Mouse (Mus musculus) heart, adult 2 months (tissue): ENCODE measurements around the gene Ipo4. TPM values are rescaled to one million over a fixed set of nuclear protein-coding genes. Genes with fewer than 3 reads are reported as not detected.

ENCODE experiments used
- DNase-seq, 2 experiments: peaks; one replicate each; pipeline ENCODE4 v3.0.0; 2021
- H3K27ac ChIP-seq: fragments of 200-600 bp; 2 replicates; pipeline ENCODE4 v1.8.1; 2022
- H3K27me3 ChIP-seq: fragments of 200-500 bp; 2 replicates; pipeline ENCODE4 v1.6.1; 2012; ENCODE audit warnings: mild to moderate bottlenecking, low read length, inconsistent platforms, mixed read lengths; ENCODE audit not compliant: control insufficient read depth, insufficient read depth
- H3K36me3 ChIP-seq: fragments of 200-500 bp; 2 replicates; pipeline ENCODE4 v1.6.1; 2012; ENCODE audit warnings: low read length, inconsistent platforms; ENCODE audit not compliant: control insufficient read depth, insufficient read depth
- H3K4me1 ChIP-seq: fragments of 200-500 bp; 2 replicates; pipeline ENCODE4 v1.6.1; 2011; ENCODE audit warnings: low read length; ENCODE audit not compliant: control insufficient read depth, insufficient read depth
- H3K4me3 ChIP-seq: fragments of 200-600 bp; 2 replicates; pipeline ENCODE4 v1.8.1; 2022
- H3K79me2 ChIP-seq: fragments of 200-500 bp; replicated peaks from 2 replicates; pipeline ENCODE4 v1.6.1; 2012; ENCODE audit warnings: mild to moderate bottlenecking, inconsistent platforms, low read length, moderate library complexity, mixed read lengths; ENCODE audit not compliant: control insufficient read depth, insufficient read depth
- H3K9ac ChIP-seq: fragments of 200-500 bp; 2 replicates; pipeline ENCODE4 v1.6.1; 2012; ENCODE audit warnings: low read depth, mild to moderate bottlenecking, control low read depth, inconsistent platforms, low read length, mixed read lengths
- CTCF ChIP-seq: fragments of 200-600 bp; IDR thresholded peaks from 2 replicates; pipeline ENCODE4 v1.8.1; 2022; ENCODE audit warnings: antibody characterized with exemption, mild to moderate bottlenecking, moderate library complexity
- EP300 ChIP-seq: fragments of 200-500 bp; IDR thresholded peaks from 2 replicates; pipeline ENCODE4 v1.6.1; 2011; ENCODE audit warnings: low read depth, low read length, control low read depth; ENCODE audit not compliant: insufficient read depth
- POLR2A ChIP-seq: fragments of 200-500 bp; IDR thresholded peaks from 2 replicates; pipeline ENCODE4 v1.6.1; 2011; ENCODE audit warnings: mild to moderate bottlenecking, low read depth, low read length, control low read depth; ENCODE audit not compliant: insufficient read depth
- WGBS: fragments of 180-500 bp; shearing (Covaris S2); methylation state at CpG from one replicate; pipeline ENCODE4 v1.1.7; 2018; 5-methylcytosine and 5-hydroxymethylcytosine counted together
- intact Hi-C: fragments of 180-260 bp; cut with DNase I; formaldehyde crosslinking; loops from one replicate; pipeline ENCODE4 v1.15.1; 2025
- polyA plus RNA-seq: library from polyadenylated mRNA; depleted of rRNA; stranded (reverse); fragments of >200 nt; gene quantifications from 2 replicates; pipeline ENCODE4 v1.2.3, GENCODE M21; 2012
- total RNA-seq, 2 experiments: library from RNA; stranded (reverse); gene quantifications; 2 replicates each; pipeline ENCODE4 v1.2.3; 2021

The Ipo4 gene
- total and polyA plus RNA-seq, 3 experiments = 51.3 to 68.2 (median 64.1) TPM

- peak; percentile 93 to 95 for DNase-seq
- H3K9ac ChIP-seq = peak within 1 kb of the TSS; percentile 92
- peak within 1 kb of the TSS; percentile 80 for H3K4me3 ChIP-seq
- peaks cover 2% of the 10 kb centered on the region; the same call in 1 of the 2 replicates for H3K4me1 ChIP-seq
- H3K79me2 ChIP-seq = peaks cover 2% of the 10 kb centered on the region; the same call in 1 of the 2 replicates
- intact Hi-C loops = loop anchor here (5.0 to 10.0 kb wide), 2 partner anchors 35 to 213 kb away; partner anchors contain the start of genes Cbln3, Gm49378, Ipo4 and Khnyn
- peak; percentile 15; the same call in 1 of the 2 replicates for TF ChIP-seq CTCF
- TF ChIP-seq EP300 = no peak; the same call in 1 of the 2 replicates
- peak; percentile 83 for TF ChIP-seq POLR2A
- under 1% methylated on average over 38 of the region's 38 CpGs for WGBS
- H3K27ac ChIP-seq = peak within 1 kb of the TSS; percentile 99
- H3K36me3 ChIP-seq = peaks cover 6% of the 10 kb centered on the region
- H3K27me3 ChIP-seq = no peaks in the 10 kb centered on the region
Observed at GRCm38 (mm10) chr14:55671833-55672740, 36.3 kb upstream of the Ipo4 start, which contains the start of the genes Gmpr2 and Nedd8. Gmpr2 (plus strand) TSS chr14:55671941. Nedd8 (minus strand) TSS chr14:55672124.

DNA sequence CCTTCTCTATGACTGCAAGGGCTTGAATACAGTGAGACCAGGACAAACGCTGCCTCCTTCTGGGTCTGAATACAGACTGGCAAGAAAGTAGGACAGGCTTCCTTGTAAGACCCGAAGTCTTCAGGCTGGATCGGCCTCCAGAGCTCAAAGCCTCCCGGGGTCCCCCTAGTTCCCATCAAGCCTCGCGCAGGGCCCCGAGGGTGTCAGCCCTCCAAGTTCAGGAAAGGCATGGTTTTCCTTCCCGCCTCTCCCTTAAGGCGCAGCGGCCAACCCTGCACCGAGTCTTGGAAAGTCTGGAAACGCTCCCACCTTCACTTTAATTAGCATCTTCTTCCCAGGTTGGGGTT, 35.7 kb upstream of the Ipo4 start:
- H3K36me3 ChIP-seq = peaks cover 6% of the 10 kb centered on the region
- H3K79me2 ChIP-seq = peaks cover 2% of the 10 kb centered on the region; the same call in 1 of the 2 replicates
- H3K9ac ChIP-seq = peak overlapping the region; percentile 92
- intact Hi-C loops = loop anchor here (5.0 to 10.0 kb wide), 2 partner anchors 34 to 213 kb away; partner anchors contain the start of genes Cbln3, Gm49378, Ipo4 and Khnyn
- WGBS = 2% methylated on average over 12 of the region's 12 CpGs
- H3K4me3 ChIP-seq = peak overlapping the region; percentile 80
- no peak for DNase-seq
- TF ChIP-seq CTCF = no peak
- TF ChIP-seq POLR2A = peak; percentile 69; the same call in 1 of the 2 replicates
- H3K27ac ChIP-seq = peak overlapping the region; percentile 99
- peaks cover 2% of the 10 kb centered on the region; the same call in 1 of the 2 replicates for H3K4me1 ChIP-seq
- no peaks in the 10 kb centered on the region for H3K27me3 ChIP-seq

DNA sequence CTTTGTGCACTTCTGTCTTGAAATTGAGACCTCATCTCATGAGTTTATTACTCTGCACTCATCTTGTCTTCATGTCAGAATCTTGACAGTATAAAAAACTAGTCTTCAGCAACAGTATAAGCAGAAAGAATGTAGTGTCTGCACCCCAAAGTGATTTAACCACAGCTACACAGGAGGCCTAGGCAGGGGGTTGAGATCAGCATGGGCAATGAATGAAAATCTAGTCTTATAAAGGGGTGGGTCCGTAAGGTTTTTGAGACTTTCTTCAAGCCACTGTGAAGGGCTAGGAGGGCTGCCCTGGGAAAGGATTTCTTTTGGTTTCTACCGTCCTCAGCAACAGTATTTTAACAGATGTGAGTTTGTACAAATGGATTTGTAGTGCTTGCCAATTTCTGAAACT, 24.9 kb upstream of the Ipo4 start:
- no peak for TF ChIP-seq EP300
- TF ChIP-seq POLR2A = no peak
- no peak for TF ChIP-seq CTCF
- peak overlapping the region; percentile 63 for H3K4me3 ChIP-seq
- no peaks in the 10 kb centered on the region for H3K27me3 ChIP-seq
- peaks cover 12% of the 10 kb centered on the region; the same call in 1 of the 2 replicates for H3K36me3 ChIP-seq
- no peaks in the 10 kb centered on the region for H3K79me2 ChIP-seq
- intact Hi-C loops = loop anchor here (2.0 kb wide), 1 partner anchor 18 kb away; the partner anchor contains the start of gene Tm9sf1
- WGBS = 36% methylated on average over 2 of the region's 2 CpGs
- H3K9ac ChIP-seq = no peak overlapping the region
- no peak for DNase-seq
- H3K4me1 ChIP-seq = peaks cover 1% of the 10 kb centered on the region
- peak overlapping the region; percentile 1; the same call in 1 of the 2 replicates for H3K27ac ChIP-seq

DNA sequence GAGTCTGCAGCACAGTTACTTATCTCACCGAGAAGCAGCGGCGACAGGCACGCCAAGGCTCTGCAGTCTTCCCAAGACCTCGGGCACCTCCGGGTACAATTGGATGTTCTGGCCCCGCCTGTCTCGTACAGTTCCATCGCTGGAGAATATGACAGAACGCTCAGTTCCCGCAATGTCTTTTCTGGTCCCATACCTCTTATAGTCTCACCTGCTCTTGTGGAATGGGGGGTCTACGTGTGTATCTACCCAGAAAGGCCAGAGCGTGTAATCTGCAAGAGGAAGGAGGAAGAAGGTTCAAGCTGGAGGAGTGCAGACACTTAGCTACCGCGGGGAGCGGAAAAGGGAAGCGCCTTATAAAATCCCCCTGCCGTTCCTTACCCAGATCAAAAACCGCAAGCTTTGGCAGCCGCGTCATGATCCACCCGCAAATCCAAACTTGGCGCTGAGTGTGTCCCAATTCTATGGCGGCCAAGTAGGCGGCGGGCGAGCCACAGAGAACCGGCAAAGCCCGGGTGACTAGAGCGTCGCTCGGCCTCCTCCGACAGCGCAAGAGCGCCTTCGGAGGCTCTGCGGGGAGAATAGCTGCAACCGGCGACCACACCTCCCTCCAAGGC, 24.3 kb upstream of the Ipo4 start, which contains the start of gene Mdp1:
Gene Mdp1 (minus strand): TSS at position 549 of the 614 bp plus-strand sequence.
- intact Hi-C loops = loop anchor here (2.0 kb wide), 1 partner anchor 17 kb away; the partner anchor contains the start of gene Tm9sf1
- DNase-seq = peak; percentile 82 to 88
- H3K79me2 ChIP-seq = no peaks in the 10 kb centered on the region
- peak within 1 kb of the TSS; percentile 84 for H3K27ac ChIP-seq
- peak within 1 kb of the TSS; percentile 63 for H3K4me3 ChIP-seq
- peaks cover 12% of the 10 kb centered on the region; the same call in 1 of the 2 replicates for H3K36me3 ChIP-seq
- WGBS = under 1% methylated on average over 39 of the region's 39 CpGs
- peak; percentile 80 for TF ChIP-seq CTCF
- 0 out of 2 replicates have a peak, but pooled peaks have one; percentile 23 for TF ChIP-seq EP300
- peak; percentile 54 for TF ChIP-seq POLR2A
- H3K4me1 ChIP-seq = peaks cover 1% of the 10 kb centered on the region
- H3K27me3 ChIP-seq = no peaks in the 10 kb centered on the region
- peak within 1 kb of the TSS; percentile 79 for H3K9ac ChIP-seq

GRCm38 (mm10) chr14:55658011-55658410, 22.3 kb upstream of the Ipo4 start:
- TF ChIP-seq CTCF = no peak
- TF ChIP-seq POLR2A = no peak
- no peak for TF ChIP-seq EP300
- H3K4me1 ChIP-seq = peaks cover 1% of the 10 kb centered on the region
- no peak overlapping the region for H3K4me3 ChIP-seq
- DNase-seq = peak in 1 of 2 experiments; percentile 33
- H3K36me3 ChIP-seq = peaks cover 12% of the 10 kb centered on the region; the same call in 1 of the 2 replicates
- H3K27me3 ChIP-seq = no peaks in the 10 kb centered on the region
- H3K27ac ChIP-seq = peak overlapping the region; percentile 88
- WGBS = 65% methylated on average over 5 of the region's 5 CpGs
- H3K79me2 ChIP-seq = no peaks in the 10 kb centered on the region
- H3K9ac ChIP-seq = no peak overlapping the region
- intact Hi-C loops = no loop called here
